Mouse (Mus musculus): ENCODE results near the gene Bbs9. TPM values are rescaled to one million over a fixed set of nuclear protein-coding genes. Genes with fewer than 3 reads are reported as not detected.

Bbs9 gene
- total and polyA plus RNA-seq, 2 experiments from 2014 or later = 22.6 to 40.0 TPM

DNA sequence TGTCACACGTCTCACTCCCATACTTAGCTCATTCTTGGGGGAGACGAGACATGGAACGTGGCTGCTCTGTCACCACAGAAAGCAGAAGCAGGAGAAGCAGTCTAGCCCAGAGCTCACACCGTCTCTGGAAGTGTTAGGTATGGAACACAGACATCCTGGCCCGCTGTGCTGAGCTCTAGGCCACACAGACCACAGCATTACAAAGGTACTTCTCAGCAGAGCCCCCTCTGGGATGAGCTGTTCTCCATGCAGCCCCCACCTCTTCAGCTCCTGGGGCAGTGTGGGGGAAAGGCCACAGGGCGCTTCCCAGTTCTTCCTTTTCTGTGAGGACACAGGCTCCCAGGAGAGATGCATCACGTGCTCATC, 339.6 kb downstream of the Bbs9 start:
- H3K36me3 ChIP-seq (ENCODE audit: insufficient read depth, low read length) = no peaks in the 10 kb centered on the region
- DNase-seq (ENCODE audit: low spot score) (no peak), ATAC-seq (ENCODE audit: low FRiP score) (no peak)
- WGBS = 70% methylated on average over 7 of the region's 7 CpGs
- no peak overlapping the region for H3K27ac ChIP-seq (ENCODE audit: low read depth, low read length)
- H3K4me1 ChIP-seq (ENCODE audit: insufficient read depth, low read length) = no peaks in the 10 kb centered on the region
- no peak overlapping the region for H3K4me3 ChIP-seq (ENCODE audit: low read depth, low read length)
- H3K4me2 ChIP-seq (ENCODE audit: low read depth, low read length, poor library complexity, severe bottlenecking) = no peak overlapping the region
- H3K9me3 ChIP-seq (ENCODE audit: low read length) = no peaks in the 10 kb centered on the region
- no peaks in the 10 kb centered on the region for H3K27me3 ChIP-seq (ENCODE audit: insufficient read depth, low read length)
- no peak for TF ChIP-seq CTCF (IDR thresholded peaks at IDR 0.05)
- H3K9ac ChIP-seq (replicated peaks; ENCODE audit: low read length, poor library complexity, severe bottlenecking) = no peak overlapping the region

DNA sequence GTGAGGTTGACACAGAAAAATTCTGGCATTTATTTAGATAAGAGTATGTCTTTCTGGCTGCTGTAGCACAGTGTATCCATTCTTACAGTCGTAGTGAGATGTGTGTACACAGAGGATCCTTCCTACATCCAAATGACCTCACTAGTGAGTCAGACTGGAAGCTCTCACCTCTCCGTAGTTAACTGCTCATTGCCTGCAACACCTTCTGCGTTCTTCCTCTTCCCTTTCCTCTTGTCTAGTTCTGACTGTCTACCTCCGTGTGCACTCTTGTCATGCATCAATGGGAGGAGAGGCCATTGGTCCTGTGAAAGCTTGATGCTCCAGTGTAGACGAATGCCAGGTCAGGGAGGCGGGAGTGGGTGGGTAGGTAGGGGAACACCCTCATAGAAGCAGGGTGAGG, 344.0 kb downstream of the Bbs9 start:
- Histone ChIP-seq H3K36me3 (ENCODE audit: insufficient read depth, low read length) (no peaks in the 10 kb centered on the region), H3K27me3 (ENCODE audit: insufficient read depth, low read length) (no peaks in the 10 kb centered on the region), H3K27ac (ENCODE audit: low read depth, low read length) (no peak overlapping the region), H3K4me2 (ENCODE audit: low read depth, low read length, poor library complexity, severe bottlenecking) (no peak overlapping the region), H3K4me3 (ENCODE audit: low read depth, low read length) (no peak overlapping the region), H3K9ac (replicated peaks; ENCODE audit: low read length, poor library complexity, severe bottlenecking) (no peak overlapping the region), H3K9me3 (ENCODE audit: low read length) (no peaks in the 10 kb centered on the region), H3K4me1 (ENCODE audit: insufficient read depth, low read length) (no peaks in the 10 kb centered on the region)
- DNase-seq (ENCODE audit: low spot score) = no peak
- TF ChIP-seq CTCF (IDR thresholded peaks at IDR 0.05) = no peak
- 95% methylated on average over 6 of the region's 6 CpGs for WGBS
- no peak for ATAC-seq (ENCODE audit: low FRiP score)

- H3K9ac ChIP-seq (replicated peaks; ENCODE audit: low read length, poor library complexity, severe bottlenecking) = no peak overlapping the region
- H3K4me1 ChIP-seq (ENCODE audit: insufficient read depth, low read length) = no peaks in the 10 kb centered on the region
- DNase-seq (ENCODE audit: low spot score) (no peak), ATAC-seq (ENCODE audit: low FRiP score) (no peak)
- no peaks in the 10 kb centered on the region for H3K27me3 ChIP-seq (ENCODE audit: insufficient read depth, low read length)
- no peaks in the 10 kb centered on the region for H3K9me3 ChIP-seq (ENCODE audit: low read length)
- no peak overlapping the region for H3K4me3 ChIP-seq (ENCODE audit: low read depth, low read length)
- TF ChIP-seq CTCF (IDR thresholded peaks at IDR 0.05) = no peak
- 27% methylated on average over 6 of the region's 6 CpGs for WGBS
- no peaks in the 10 kb centered on the region for H3K36me3 ChIP-seq (ENCODE audit: insufficient read depth, low read length)
- no peak overlapping the region for H3K27ac ChIP-seq (ENCODE audit: low read depth, low read length)
- no peak overlapping the region for H3K4me2 ChIP-seq (ENCODE audit: low read depth, low read length, poor library complexity, severe bottlenecking)
Observed at GRCm38 (mm10) chr9:22820646-22821185, 345.2 kb downstream of the Bbs9 start.

DNA sequence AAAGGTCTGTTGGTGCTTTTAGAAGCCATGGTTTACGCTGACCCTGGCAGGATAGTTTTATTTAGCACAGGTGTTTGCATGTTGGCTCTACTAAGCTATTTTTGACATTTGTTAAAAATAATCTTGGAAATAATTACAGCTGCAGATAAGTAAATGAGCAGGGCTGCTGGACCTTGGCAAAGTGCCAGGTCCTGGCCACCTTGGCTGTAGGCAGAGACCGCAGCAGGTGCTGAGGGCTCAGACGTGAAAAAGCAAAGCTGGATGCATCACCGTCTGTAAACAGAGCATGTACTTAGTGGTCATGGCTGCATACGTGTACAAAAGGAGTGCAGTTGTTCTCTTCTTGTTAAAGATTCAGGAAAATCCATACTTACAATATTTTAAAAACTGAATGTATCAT, 347.3 kb downstream of the Bbs9 start:
- Histone ChIP-seq H3K36me3 (ENCODE audit: insufficient read depth, low read length) (no peaks in the 10 kb centered on the region), H3K4me3 (ENCODE audit: low read depth, low read length) (no peak overlapping the region), H3K27me3 (ENCODE audit: insufficient read depth, low read length) (no peaks in the 10 kb centered on the region), H3K4me2 (ENCODE audit: low read depth, low read length, poor library complexity, severe bottlenecking) (no peak overlapping the region), H3K9ac (replicated peaks; ENCODE audit: low read length, poor library complexity, severe bottlenecking) (no peak overlapping the region), H3K4me1 (ENCODE audit: insufficient read depth, low read length) (no peaks in the 10 kb centered on the region), H3K9me3 (ENCODE audit: low read length) (no peaks in the 10 kb centered on the region), H3K27ac (ENCODE audit: low read depth, low read length) (no peak overlapping the region)
- WGBS = 74% methylated on average over 5 of the region's 5 CpGs
- DNase-seq (ENCODE audit: low spot score) = no peak
- ATAC-seq (ENCODE audit: low FRiP score) = no peak
- TF ChIP-seq CTCF (IDR thresholded peaks at IDR 0.05) = no peak

GRCm38 (mm10) chr9:22823856-22824255, 348.3 kb downstream of the Bbs9 start:
- no peak overlapping the region for H3K4me2 ChIP-seq (ENCODE audit: low read depth, low read length, poor library complexity, severe bottlenecking)
- no peaks in the 10 kb centered on the region for H3K36me3 ChIP-seq (ENCODE audit: insufficient read depth, low read length)
- DNase-seq (ENCODE audit: low spot score) (no peak), ATAC-seq (ENCODE audit: low FRiP score) (no peak)
- no peaks in the 10 kb centered on the region for H3K9me3 ChIP-seq (ENCODE audit: low read length)
- no peak for TF ChIP-seq CTCF (IDR thresholded peaks at IDR 0.05)
- H3K27ac ChIP-seq (ENCODE audit: low read depth, low read length) = no peak overlapping the region
- no peak overlapping the region for H3K9ac ChIP-seq (replicated peaks; ENCODE audit: low read length, poor library complexity, severe bottlenecking)
- 65% methylated on average over 3 of the region's 3 CpGs for WGBS
- no peak overlapping the region for H3K4me3 ChIP-seq (ENCODE audit: low read depth, low read length)
- H3K4me1 ChIP-seq (ENCODE audit: insufficient read depth, low read length) = 0 out of 2 replicates have a peak, but pooled peaks cover under 1% of the 10 kb centered on the region
- H3K27me3 ChIP-seq (ENCODE audit: insufficient read depth, low read length) = no peaks in the 10 kb centered on the region

GRCm38 (mm10) chr9:22824910-22825309, 349.4 kb downstream of the Bbs9 start:
- H3K9ac ChIP-seq (replicated peaks; ENCODE audit: low read length, poor library complexity, severe bottlenecking) = no peak overlapping the region
- WGBS = 23% methylated on average over 8 of the region's 8 CpGs
- no peak for ATAC-seq (ENCODE audit: low FRiP score)

More at GRCm38 (mm10) chr9:22824910-22825309, 349.4 kb downstream of the Bbs9 start:
- Histone ChIP-seq H3K4me2 (ENCODE audit: low read depth, low read length, poor library complexity, severe bottlenecking) (no peak overlapping the region), H3K27me3 (ENCODE audit: insufficient read depth, low read length) (no peaks in the 10 kb centered on the region), H3K27ac (ENCODE audit: low read depth, low read length) (no peak overlapping the region), H3K9me3 (ENCODE audit: low read length) (no peaks in the 10 kb centered on the region), H3K36me3 (ENCODE audit: insufficient read depth, low read length) (no peaks in the 10 kb centered on the region), H3K4me1 (ENCODE audit: insufficient read depth, low read length) (peaks cover 9% of the 10 kb centered on the region; the same call in 1 of the 2 replicates), H3K4me3 (ENCODE audit: low read depth, low read length) (no peak overlapping the region)
- no peak for TF ChIP-seq CTCF (IDR thresholded peaks at IDR 0.05)
- peak; percentile 44 for DNase-seq (ENCODE audit: low spot score)
